Mouse (Mus musculus) heart, embryonic 11.5 days (tissue): Measurements from ENCODE around the gene St3gal4. TPM values are rescaled to one million over a fixed set of nuclear protein-coding genes. Genes with fewer than 3 reads are reported as not detected.

ENCODE experiments used
- ATAC-seq: fragments of 200-750 bp; cut with Nextera tagmentation; replicated peaks from 2 replicates; pipeline ENCODE4 v1.8.0; 2017; ENCODE audit warnings: moderate library complexity; ENCODE audit not compliant: insufficient number of reproducible peaks, low FRiP score, low TSS enrichment
- H3K27ac ChIP-seq: fragments of 300-500 bp; sonication (generic); 2 replicates; pipeline ENCODE4 v1.5.1; 2014; ENCODE audit warnings: mild to moderate bottlenecking, low read depth, low read length
- H3K27me3 ChIP-seq: fragments of 300-500 bp; sonication (generic); 2 replicates; pipeline ENCODE4 v1.6.1; 2014; ENCODE audit warnings: mild to moderate bottlenecking, low read length, mixed read lengths; ENCODE audit not compliant: control insufficient read depth, insufficient read depth
- H3K36me3 ChIP-seq: fragments of 300-500 bp; sonication (generic); 2 replicates; pipeline ENCODE4 v1.6.1; 2014; ENCODE audit warnings: mild to moderate bottlenecking, low read length, moderate library complexity, mixed read lengths; ENCODE audit not compliant: control insufficient read depth, insufficient read depth
- H3K4me1 ChIP-seq: fragments of 300-500 bp; sonication (generic); 2 replicates; pipeline ENCODE4 v1.6.1; 2014; ENCODE audit warnings: low read length; ENCODE audit not compliant: control insufficient read depth, insufficient read depth
- H3K4me2 ChIP-seq: fragments of 300-500 bp; sonication (generic); 2 replicates; pipeline ENCODE4 v1.6.1; 2014; ENCODE audit warnings: mild to moderate bottlenecking, moderate library complexity
- H3K4me3 ChIP-seq: fragments of 300-500 bp; sonication (generic); 2 replicates; pipeline ENCODE4 v1.5.1; 2014; ENCODE audit warnings: low read depth, low read length
- H3K9ac ChIP-seq: fragments of 300-500 bp; sonication (generic); 2 replicates; pipeline ENCODE4 v1.6.1; 2014; ENCODE audit warnings: mild to moderate bottlenecking, low read depth, low read length, moderate library complexity
- H3K9me3 ChIP-seq: fragments of 300-500 bp; sonication (generic); replicated peaks from 2 replicates; pipeline ENCODE4 v1.6.1; 2016; ENCODE audit warnings: low read length; ENCODE audit not compliant: control insufficient read depth
- WGBS: fragments of 180-500 bp; shearing (Covaris S2); extraction: QIAGEN DNeasy Blood & Tissue Kit; methylation state at CpG from one replicate; pipeline ENCODE4 v1.1.7; 2014; ENCODE audit not compliant: insufficient replicate concordance; 5-methylcytosine and 5-hydroxymethylcytosine counted together
- polyA plus RNA-seq: library from polyadenylated mRNA; unstranded; fragments of >200 nt; fragmentation: Nextera tagmentation; extraction: Ambion mirVana; gene quantifications from 2 replicates; pipeline ENCODE4 v1.2.1, GENCODE M21; 2014

Gene St3gal4
- polyA plus RNA-seq, 1 experiment from 2014 or later, result 20.5 TPM

GRCm38 (mm10) chr9:35123804-35124677, 5.0 kb upstream of the St3gal4 start:
- WGBS, result 53% methylated on average over 11 of the region's 11 CpGs
- ATAC-seq, result no peak
- H3K27ac ChIP-seq, result peak overlapping the region; percentile 51

GRCm38 (mm10) chr9:35123456-35123803, 4.4 kb upstream of the St3gal4 start:
- Histone ChIP-seq H3K9ac (no peak overlapping the region), H3K4me3 (no peak overlapping the region), H3K36me3 (peaks cover 5% of the 10 kb centered on the region), H3K9me3 (no peaks in the 10 kb centered on the region), H3K27ac (peak overlapping the region; percentile 51), H3K4me2 (no peak overlapping the region), H3K27me3 (no peaks in the 10 kb centered on the region), H3K4me1 (peaks cover 14% of the 10 kb centered on the region)
- ATAC-seq, result no peak
- 45% methylated on average over 2 of the region's 2 CpGs for WGBS

More at GRCm38 (mm10) chr9:35123804-35124677, 5.0 kb upstream of the St3gal4 start:
- H3K4me1 ChIP-seq, result peaks cover 15% of the 10 kb centered on the region
- H3K9me3 ChIP-seq, result no peaks in the 10 kb centered on the region
- H3K9ac ChIP-seq, result no peak overlapping the region
- no peak overlapping the region for H3K4me2 ChIP-seq
- no peaks in the 10 kb centered on the region for H3K27me3 ChIP-seq
- peaks cover 5% of the 10 kb centered on the region for H3K36me3 ChIP-seq
- H3K4me3 ChIP-seq, result no peak overlapping the region

- no peak overlapping the region for H3K9ac ChIP-seq
- no peak overlapping the region for H3K4me2 ChIP-seq
- 63% methylated on average over 5 of the region's 5 CpGs for WGBS
- H3K27me3 ChIP-seq, result no peaks in the 10 kb centered on the region
- H3K4me3 ChIP-seq, result no peak overlapping the region
- ATAC-seq, result peak; percentile 82
- no peaks in the 10 kb centered on the region for H3K9me3 ChIP-seq
- H3K4me1 ChIP-seq, result peaks cover 19% of the 10 kb centered on the region
- peaks cover under 1% of the 10 kb centered on the region for H3K36me3 ChIP-seq
- peak overlapping the region; percentile 51; the same call in 1 of the 2 replicates for H3K27ac ChIP-seq
These were observed 3.6 kb upstream of the St3gal4 start for GRCm38 (mm10) chr9:35122551-35123266.

GRCm38 (mm10) chr9:35118563-35118962, 505 bp downstream of the St3gal4 start:
- no peaks in the 10 kb centered on the region for H3K27me3 ChIP-seq
- peaks cover 42% of the 10 kb centered on the region for H3K4me1 ChIP-seq
- ATAC-seq, result no peak
- H3K27ac ChIP-seq, result no peak overlapping the region
- 88% methylated on average over 2 of the region's 2 CpGs for WGBS
- H3K9me3 ChIP-seq, result no peaks in the 10 kb centered on the region
- no peak overlapping the region for H3K9ac ChIP-seq
- no peak overlapping the region for H3K4me2 ChIP-seq
- H3K36me3 ChIP-seq, result no peaks in the 10 kb centered on the region; the same call in 1 of the 2 replicates
- H3K4me3 ChIP-seq, result no peak overlapping the region

GRCm38 (mm10) chr9:35117384-35118295, 1.4 kb downstream of the St3gal4 start:
- ATAC-seq, result no peak
- Histone ChIP-seq H3K4me3 (peak overlapping the region; percentile 78), H3K9ac (peak overlapping the region; percentile 83), H3K9me3 (no peaks in the 10 kb centered on the region), H3K27me3 (no peaks in the 10 kb centered on the region), H3K36me3 (no peaks in the 10 kb centered on the region; the same call in 1 of the 2 replicates), H3K27ac (peak overlapping the region; percentile 87), H3K4me2 (peak overlapping the region; percentile 76), H3K4me1 (peaks cover 38% of the 10 kb centered on the region)
- WGBS, result 22% methylated on average over 15 of the region's 15 CpGs

GRCm38 (mm10) chr9:35116391-35117381, 2.4 kb downstream of the St3gal4 start:
- no peaks in the 10 kb centered on the region for H3K27me3 ChIP-seq
- whole genome bisulfite sequencing, result under 1% methylated on average over 62 of the region's 84 CpGs
- peak; percentile 88 for ATAC-seq
- no peaks in the 10 kb centered on the region for H3K9me3 ChIP-seq
- peaks cover 37% of the 10 kb centered on the region for H3K4me1 ChIP-seq
- no peaks in the 10 kb centered on the region; the same call in 1 of the 2 replicates for H3K36me3 ChIP-seq
- peak overlapping the region; percentile 87 for H3K27ac ChIP-seq
- peak overlapping the region; percentile 76 for H3K4me2 ChIP-seq
- H3K4me3 ChIP-seq, result peak overlapping the region; percentile 78
- peak overlapping the region; percentile 83 for H3K9ac ChIP-seq

- H3K27ac ChIP-seq, result peak overlapping the region; percentile 87; the same call in 1 of the 2 replicates
- ATAC-seq, result no peak
These were observed 3.3 kb downstream of the St3gal4 start for GRCm38 (mm10) chr9:35115804-35116203.

More at GRCm38 (mm10) chr9:35115804-35116203, 3.3 kb downstream of the St3gal4 start:
- Histone ChIP-seq H3K4me3 (peak overlapping the region; percentile 78), H3K9me3 (no peaks in the 10 kb centered on the region), H3K9ac (peak overlapping the region; percentile 83), H3K27me3 (no peaks in the 10 kb centered on the region), H3K4me1 (peaks cover 39% of the 10 kb centered on the region), H3K36me3 (no peaks in the 10 kb centered on the region; the same call in 1 of the 2 replicates), H3K4me2 (peak overlapping the region; percentile 76)
- WGBS, result 35% methylated on average over 4 of the region's 4 CpGs
